In genomic region chr6:24105681-24106080, GRCm38 (mm10) we compare ENCODE assay signal across 13 mouse cellular contexts.
A peak's percentile ranks its signal among the peaks of the same experiment; 100 is the strongest.
DNase-seq lines count a peak whose midpoint lies in the region; ATAC-seq and TF ChIP-seq lines count a peak whose summit lies in the region.
"Had no signal": no experiment of that assay in that cellular context is flagged by ENCODE, and none has a peak within 500 bp of the region (broad histone marks: within the 10 kb centered on the region; RNA-seq: fewer than 3 reads in every experiment).

No protein-coding gene starts in this region.

- peak; percentile 50 for DNase-seq in cerebellum, adult 11-12 months
- DNase-seq in cerebellum, adult 11 months: no peak
- peak; percentile 80 for DNase-seq in brain, embryonic 14.5 days (ENCODE audit: low read depth)
- no peak for DNase-seq in lung, adult 2 months
- DNase-seq in spleen, postnatal 36 days (ENCODE audit: low spot score in 2 of 2): no peak
- DNase-seq in right cerebral cortex, postnatal 4 days: no peak
- DNase-seq: adrenal gland, adult 8-10 months; gastrocnemius, postnatal 10 days; kidney, postnatal 10 days had no signal

- 10% methylated on average over 5 of the region's 5 CpGs for WGBS in forebrain, embryonic 13.5 days
- WGBS in midbrain, embryonic 12.5 days: 12% methylated on average over 5 of the region's 5 CpGs
- 57% methylated on average over 5 of the region's 5 CpGs for WGBS in lung, adult 2 months

- peak; percentile 85 for ATAC-seq in forebrain, embryonic 13.5 days
- peak; percentile 76 for ATAC-seq in midbrain, embryonic 12.5 days (ENCODE audit: low FRiP score, low read depth)

- no peaks in the 10 kb centered on the region for H3K9me3 ChIP-seq in forebrain, embryonic 13.5 days (replicated peaks)
- H3K9me3 ChIP-seq in midbrain, embryonic 12.5 days: no peaks in the 10 kb centered on the region
- H3K9me3 ChIP-seq: limb, embryonic 10.5 days; lung, embryonic 15.5 days had no signal

- no peak overlapping the region for H3K27ac ChIP-seq in forebrain, embryonic 13.5 days
- no peak overlapping the region for H3K27ac ChIP-seq in midbrain, embryonic 12.5 days (replicated peaks)
- H3K27ac ChIP-seq: limb, embryonic 10.5 days; lung, embryonic 15.5 days had no signal

- no peak overlapping the region for H3K4me2 ChIP-seq in forebrain, embryonic 13.5 days
- H3K4me2 ChIP-seq in midbrain, embryonic 12.5 days (replicated peaks): no peak overlapping the region
- H3K4me2 ChIP-seq: lung, embryonic 15.5 days had no signal

- no peak overlapping the region for H3K4me3 ChIP-seq in forebrain, embryonic 13.5 days
- no peak overlapping the region for H3K4me3 ChIP-seq in midbrain, embryonic 12.5 days
- H3K4me3 ChIP-seq in lung, adult 2 months (replicated peaks; ENCODE audit: extremely low read depth, low read depth, low read length): no peak overlapping the region
- H3K4me3 ChIP-seq: limb, embryonic 10.5 days; lung, embryonic 15.5 days had no signal

- no peak for TF ChIP-seq POLR2A in brain, embryonic 14.5 days (IDR thresholded peaks at IDR 0.05; ENCODE audit: borderline replicate concordance, extremely low read depth, insufficient read depth, insufficient read length, poor library complexity, severe bottlenecking)
- TF ChIP-seq POLR2A in lung, adult 2 months (IDR thresholded peaks at IDR 0.05; ENCODE audit: borderline replicate concordance, extremely low read depth, low read depth, low read length): no peak

- no peak overlapping the region for H3K9ac ChIP-seq in forebrain, embryonic 13.5 days
- H3K9ac ChIP-seq in midbrain, embryonic 12.5 days (replicated peaks): no peak overlapping the region
- H3K9ac ChIP-seq: lung, embryonic 15.5 days had no signal

- TF ChIP-seq CTCF in brain, embryonic 14.5 days (IDR thresholded peaks at IDR 0.05; ENCODE audit: borderline replicate concordance, extremely low read depth, insufficient read depth, insufficient read length): no peak
- no peak for TF ChIP-seq CTCF in lung, adult 2 months (IDR thresholded peaks at IDR 0.05; ENCODE audit: insufficient read depth, low read length)

- H3K27me3 ChIP-seq in forebrain, embryonic 13.5 days: no peaks in the 10 kb centered on the region
- H3K27me3 ChIP-seq in midbrain, embryonic 12.5 days: no peaks in the 10 kb centered on the region
- H3K27me3 ChIP-seq: lung, embryonic 15.5 days had no signal

- no peaks in the 10 kb centered on the region for H3K36me3 ChIP-seq in forebrain, embryonic 13.5 days (ENCODE audit: poor library complexity, severe bottlenecking)
- H3K36me3 ChIP-seq in midbrain, embryonic 12.5 days: no peaks in the 10 kb centered on the region
- H3K36me3 ChIP-seq: limb, embryonic 10.5 days; lung, embryonic 15.5 days had no signal

- peaks cover 10% of the 10 kb centered on the region for H3K4me1 ChIP-seq in forebrain, embryonic 13.5 days
- peaks cover 8% of the 10 kb centered on the region for H3K4me1 ChIP-seq in midbrain, embryonic 12.5 days
- no peaks in the 10 kb centered on the region for H3K4me1 ChIP-seq in lung, adult 2 months (ENCODE audit: control insufficient read depth, insufficient read depth, low read length)
- H3K4me1 ChIP-seq: limb, embryonic 10.5 days; lung, embryonic 15.5 days had no signal

Comparison
In these comparisons a context has a peak if more than half of its experiments do, and no peak if none do; other contexts are left out.
1. DNase-seq: peak in cerebellum, adult 11-12 months (single experiment) and brain, embryonic 14.5 days (single experiment); none in cerebellum, adult 11 months (single experiment), lung, adult 2 months (single experiment), spleen, postnatal 36 days (0 of 2) and right cerebral cortex, postnatal 4 days (single experiment).